In genomic region chr15:79951730-79952503, GRCm38 (mm10) we compare ENCODE assay signal across 9 mouse cellular contexts. TPM values are rescaled to one million over a fixed set of nuclear protein-coding genes. Genes with fewer than 3 reads are reported as not detected.
DNase-seq lines count a peak whose midpoint lies in the region; ATAC-seq and TF ChIP-seq lines count a peak whose summit lies in the region.
"Had no signal": no experiment of that assay in that cellular context is flagged by ENCODE, and none has a peak within 500 bp of the region (broad histone marks: within the 10 kb centered on the region; RNA-seq: fewer than 3 reads in every experiment).

No protein-coding gene starts in this region.

- TF ChIP-seq EP300 in heart, adult 2 months (IDR thresholded peaks at IDR 0.05; ENCODE audit: insufficient read depth, low read depth, low read length): peak; percentile 71; the same call in 1 of the 2 replicates

- no peak overlapping the region; the same call in 1 of the 2 replicates for H3K9ac ChIP-seq in heart, adult 2 months (ENCODE audit: low read depth, low read length)
- H3K9ac ChIP-seq in forebrain, embryonic 14.5 days (ENCODE audit: low read length): no peak overlapping the region

- H3K79me2 ChIP-seq in heart, adult 2 months (replicated peaks; ENCODE audit: control insufficient read depth, insufficient read depth, low read length): no peaks in the 10 kb centered on the region

- no peak overlapping the region for H3K4me2 ChIP-seq in forebrain, embryonic 14.5 days (ENCODE audit: low read length)

- intact Hi-C loops in heart, adult 2 months (cut with DNase I): loop anchor here (1.0 to 2.0 kb wide), 2 partner anchors 52 to 59 kb away; no protein-coding TSS in a partner anchor

- no peak overlapping the region for H3K4me3 ChIP-seq in heart, adult 2 months
- no peak overlapping the region for H3K4me3 ChIP-seq in forebrain, embryonic 14.5 days (ENCODE audit: low read depth, low read length)

- H3K27me3 ChIP-seq in heart, adult 2 months (ENCODE audit: control insufficient read depth, insufficient read depth, low read length): no peaks in the 10 kb centered on the region
- no peaks in the 10 kb centered on the region for H3K27me3 ChIP-seq in forebrain, embryonic 14.5 days (replicated peaks; ENCODE audit: control insufficient read depth, insufficient read depth, low read length)
- H3K27me3 ChIP-seq: megakaryocyte, embryonic 14.5 days had no signal

- no peaks in the 10 kb centered on the region for H3K9me3 ChIP-seq in forebrain, embryonic 14.5 days (replicated peaks; ENCODE audit: control insufficient read depth, low read length)
- H3K9me3 ChIP-seq: megakaryocyte, embryonic 14.5 days had no signal

- peak overlapping the region; percentile 80 for H3K27ac ChIP-seq in heart, adult 2 months
- no peak overlapping the region for H3K27ac ChIP-seq in forebrain, embryonic 14.5 days (ENCODE audit: low read depth, low read length)

- H3K4me1 ChIP-seq in heart, adult 2 months (ENCODE audit: control insufficient read depth, insufficient read depth, low read length): peaks cover 20% of the 10 kb centered on the region
- H3K4me1 ChIP-seq in forebrain, embryonic 14.5 days (ENCODE audit: control insufficient read depth, insufficient read depth, low read length): peaks cover 20% of the 10 kb centered on the region

- DNase-seq in ovary, adult 18-20 months (ENCODE audit: low spot score): peak; percentile 55
- no peak for DNase-seq in ovary, postnatal 10 days (ENCODE audit: low spot score)
- DNase-seq in heart, adult 2 months: peak; percentile 67 to 68
- peak; percentile 76 for DNase-seq in kidney, adult 18-20 months
- DNase-seq in lung, postnatal 14 days: peak; percentile 73
- no peak for DNase-seq in right cerebral cortex, adult 18-20 months
- no peak for DNase-seq in frontal cortex, postnatal 36 days (ENCODE audit: low spot score in 2 of 2)
- DNase-seq in forebrain, embryonic 14.5 days (ENCODE audit: low spot score): no peak

- H3K36me3 ChIP-seq in heart, adult 2 months (ENCODE audit: control insufficient read depth, insufficient read depth, low read length): no peaks in the 10 kb centered on the region
- H3K36me3 ChIP-seq in forebrain, embryonic 14.5 days (ENCODE audit: control insufficient read depth, insufficient read depth, low read length): no peaks in the 10 kb centered on the region

- 21% methylated on average over 14 of the region's 14 CpGs for WGBS in heart, adult 2 months
- WGBS in forebrain, embryonic 14.5 days: 43% methylated on average over 14 of the region's 14 CpGs

- TF ChIP-seq CTCF in heart, adult 2 months (IDR thresholded peaks at IDR 0.05): no peak

- TF ChIP-seq POLR2A in heart, adult 2 months (IDR thresholded peaks at IDR 0.05; ENCODE audit: insufficient read depth, low read depth, low read length): no peak

- no peak for ATAC-seq in forebrain, embryonic 14.5 days

RNA-seq across cellular contexts. Expression of gene Cbx7, which starts 19.0 kb away (rescaled TPM):
- total RNA-seq in heart, adult 2 months (2021): 10 to 100 TPM; 18.9 to 21.7 TPM
- polyA plus RNA-seq in heart, adult 2 months (2012; rRNA removed): 21.4 and 31.6 TPM in 2 replicates
- polyA plus RNA-seq in forebrain, embryonic 14.5 days (2014; fragmentation: Nextera tagmentation; extraction: Ambion mirVana): 1.6 and 2.1 TPM in 2 replicates

Comparison
In these comparisons a context has a peak if more than half of its experiments do, and no peak if none do; other contexts are left out.
1. DNase-seq: peak in ovary, adult 18-20 months (single experiment), heart, adult 2 months (2 of 2), kidney, adult 18-20 months (single experiment) and lung, postnatal 14 days (single experiment); none in ovary, postnatal 10 days (single experiment), right cerebral cortex, adult 18-20 months (single experiment), frontal cortex, postnatal 36 days (0 of 2) and forebrain, embryonic 14.5 days (single experiment).